ENCODE assay signal across 34 mouse cellular contexts in genomic region chr11:94692502-94692901, GRCm38 (mm10). TPM values are rescaled to one million over a fixed set of nuclear protein-coding genes. Genes with fewer than 3 reads are reported as not detected.
"Had no signal": no experiment of that assay in that cellular context is flagged by ENCODE, and none has a peak within 500 bp of the region (broad histone marks: within the 10 kb centered on the region; RNA-seq: fewer than 3 reads in every experiment).

No protein-coding gene starts in this region.

RNA-seq across cellular contexts. Expression of gene Gm11541, which starts 11.8 kb away (rescaled TPM):
- total RNA-seq: left cerebral cortex, adult 8-10 months; left cerebral cortex, postnatal 10 days; left cerebral cortex, postnatal 14 days; left cerebral cortex, postnatal 25 days; left cerebral cortex, postnatal 36 days; left cerebral cortex, postnatal 4 days; liver, adult 2 months; megakaryocyte progenitor cell, adult 5-6 weeks; megakaryocyte, adult 5-6 weeks; megakaryocyte-erythroid progenitor cell, adult 5-6 weeks; monocyte, adult 5-6 weeks had no signal
- polyA plus RNA-seq: limb, embryonic 10.5 days; liver, adult 2 months; liver, embryonic 11.5 days; liver, embryonic 12.5 days; liver, embryonic 13.5 days; liver, embryonic 14.5 days; liver, embryonic 15.5 days; liver, embryonic 16.5 days; liver, postnatal 0 days; lung, adult 2 months; midbrain, embryonic 10.5 days; midbrain, embryonic 11.5 days; midbrain, embryonic 12.5 days; midbrain, embryonic 13.5 days; midbrain, embryonic 14.5 days; midbrain, embryonic 15.5 days; midbrain, embryonic 16.5 days; midbrain, postnatal 0 days; myocyte; neural tube, embryonic 11.5 days had no signal

RNA-seq across cellular contexts. Expression of gene Eme1, which starts 38.7 kb away (rescaled TPM):
- total RNA-seq: left cerebral cortex, postnatal 36 days; monocyte, adult 5-6 weeks had no signal
- polyA plus RNA-seq: liver, adult 2 months had no signal

RNA-seq across cellular contexts. Expression of gene Cdc34b, which starts 49.1 kb away (rescaled TPM):
- total RNA-seq: left cerebral cortex, postnatal 4 days; liver, adult 2 months; megakaryocyte progenitor cell, adult 5-6 weeks; megakaryocyte, adult 5-6 weeks; megakaryocyte-erythroid progenitor cell, adult 5-6 weeks; midbrain, postnatal 0 days; monocyte, adult 5-6 weeks had no signal
- polyA plus RNA-seq: limb, embryonic 11.5 days; limb, embryonic 12.5 days; limb, embryonic 15.5 days; liver, embryonic 12.5 days; liver, embryonic 15.5 days; liver, embryonic 16.5 days; liver, postnatal 0 days; midbrain, embryonic 11.5 days; midbrain, embryonic 14.5 days; midbrain, embryonic 15.5 days; neural tube, embryonic 11.5 days; neural tube, embryonic 12.5 days had no signal
